Mouse (Mus musculus) stomach, postnatal 0 days (tissue): Measurements from ENCODE around the gene Tubb4b.

Experiments
- CTCF ChIP-seq: IDR thresholded peaks from 2 replicates; pipeline ENCODE4 v1.5.1; 2016; ENCODE audit warnings: antibody characterized with exemption, low read depth, mild to moderate bottlenecking, moderate library complexity
- EP300 ChIP-seq: optimal IDR thresholded peaks from 2 replicates; pipeline ENCODE3; 2016; ENCODE audit warnings: antibody characterized with exemption

GRCm38 (mm10) chr2:25185625-25186574 is 38.6 kb downstream of the Tubb4b start:
- TF ChIP-seq CTCF (peak; percentile 72), EP300 (no peak)
